Mouse (Mus musculus): ENCODE measurements at regions not wholly inside any gene's neighbourhood (a gene's known extent, or its start where the extent isn't known, plus 50 kb on each side); places are given as distances from the start of the nearest gene placed in this dataset.

GRCm38 (mm10) chr2:137794841-137795240 is 461.5 kb upstream of the Btbd3 start:
- Histone ChIP-seq H3K36me3 (ENCODE audit: control insufficient read depth, insufficient read depth, low read length, poor library complexity, severe bottlenecking) (no peaks in the 10 kb centered on the region), H3K4me3 (ENCODE audit: insufficient read depth in 1 of 2, low read depth in 1 of 2, low read length in 2 of 2, poor library complexity in 1 of 2, severe bottlenecking in 1 of 2) (no peak overlapping the region), H3K9me3 (ENCODE audit: control insufficient read depth, insufficient read depth, low read depth, low read length) (no peaks in the 10 kb centered on the region), H3K27ac (ENCODE audit: insufficient read depth, low read depth, low read length, poor library complexity, severe bottlenecking) (no peak overlapping the region), H3K4me1 (ENCODE audit: control insufficient read depth in 2 of 2, insufficient read depth in 2 of 2, low read length in 2 of 2, poor library complexity in 1 of 2) (no peaks in the 10 kb centered on the region), H3K9ac (ENCODE audit: insufficient read depth, low read depth, low read length, poor library complexity, severe bottlenecking) (no peak overlapping the region)
- TF ChIP-seq ZC3H11A (IDR thresholded peaks at IDR 0.05; ENCODE audit: borderline replicate concordance, low read depth, low read length), result no peak
- TF ChIP-seq CHD2 (IDR thresholded peaks at IDR 0.05; ENCODE audit: low read depth, low read length), result no peak
- TF ChIP-seq MAFK (IDR thresholded peaks at IDR 0.05; ENCODE audit: insufficient read depth, low read depth, low read length), result no peak
- TF ChIP-seq ZNF384 (IDR thresholded peaks at IDR 0.05; ENCODE audit: low read depth, low read length), result no peak
- DNase-seq (ENCODE audit: low read depth, low spot score), result peak; percentile 26
- in situ Hi-C loops (cut with MboI; ENCODE audit: low sequenced_read_pairs in 2 of 2, unreplicated experiment in 2 of 2), result no loop called here

- H3K27ac ChIP-seq (ENCODE audit: insufficient read depth, low read depth, low read length, poor library complexity, severe bottlenecking), result no peak overlapping the region
- H3K4me1 ChIP-seq (ENCODE audit: control insufficient read depth in 2 of 2, insufficient read depth in 2 of 2, low read length in 2 of 2, poor library complexity in 1 of 2), result no peaks in the 10 kb centered on the region
- no peak overlapping the region for H3K4me3 ChIP-seq (ENCODE audit: insufficient read depth in 1 of 2, low read depth in 1 of 2, low read length in 2 of 2, poor library complexity in 1 of 2, severe bottlenecking in 1 of 2)
- in situ Hi-C loops (cut with MboI; ENCODE audit: low sequenced_read_pairs in 2 of 2, unreplicated experiment in 2 of 2), result no loop called here
- TF ChIP-seq ZC3H11A (IDR thresholded peaks at IDR 0.05; ENCODE audit: borderline replicate concordance, low read depth, low read length) (no peak), HCFC1 (IDR thresholded peaks at IDR 0.05; ENCODE audit: borderline replicate concordance, insufficient read depth, low read length) (no peak), CHD2 (IDR thresholded peaks at IDR 0.05; ENCODE audit: low read depth, low read length) (no peak), ZNF384 (IDR thresholded peaks at IDR 0.05; ENCODE audit: low read depth, low read length) (no peak), MAFK (IDR thresholded peaks at IDR 0.05; ENCODE audit: insufficient read depth, low read depth, low read length) (no peak)
- no peaks in the 10 kb centered on the region for H3K36me3 ChIP-seq (ENCODE audit: control insufficient read depth, insufficient read depth, low read length, poor library complexity, severe bottlenecking)
- no peak overlapping the region for H3K9ac ChIP-seq (ENCODE audit: insufficient read depth, low read depth, low read length, poor library complexity, severe bottlenecking)
- no peak for DNase-seq (ENCODE audit: low read depth, low spot score)
- no peaks in the 10 kb centered on the region for H3K9me3 ChIP-seq (ENCODE audit: control insufficient read depth, insufficient read depth, low read depth, low read length)
Observed at GRCm38 (mm10) chr2:137784091-137784490, 472.3 kb upstream of the Btbd3 start.

DNA sequence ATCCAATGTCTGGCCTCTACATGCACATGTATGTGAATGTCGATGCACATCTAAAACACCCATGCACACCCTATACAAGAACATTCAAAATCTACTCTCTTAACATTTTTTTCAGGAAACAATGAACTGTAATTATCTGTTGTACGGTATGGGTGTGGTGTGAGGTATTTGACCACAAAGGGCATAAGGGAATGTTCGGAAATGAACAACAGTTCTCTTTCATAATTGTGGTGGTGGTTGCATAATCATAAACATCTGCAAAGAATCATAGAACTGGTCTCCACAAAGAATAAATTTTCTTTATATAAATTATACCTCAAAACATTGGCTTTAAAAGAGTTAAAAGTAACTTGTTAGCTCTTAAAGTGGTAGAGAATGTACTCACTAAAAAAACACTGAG is 478.9 kb upstream of the Btbd3 start:
- H3K4me1 ChIP-seq (ENCODE audit: control insufficient read depth in 2 of 2, insufficient read depth in 2 of 2, low read length in 2 of 2, poor library complexity in 1 of 2), result no peaks in the 10 kb centered on the region
- no peak overlapping the region for H3K9ac ChIP-seq (ENCODE audit: insufficient read depth, low read depth, low read length, poor library complexity, severe bottlenecking)
- DNase-seq (ENCODE audit: low read depth, low spot score), result no peak
- no peak overlapping the region for H3K4me3 ChIP-seq (ENCODE audit: insufficient read depth in 1 of 2, low read depth in 1 of 2, low read length in 2 of 2, poor library complexity in 1 of 2, severe bottlenecking in 1 of 2)
- H3K9me3 ChIP-seq (ENCODE audit: control insufficient read depth, insufficient read depth, low read depth, low read length), result no peaks in the 10 kb centered on the region
- TF ChIP-seq MAFK (IDR thresholded peaks at IDR 0.05; ENCODE audit: insufficient read depth, low read depth, low read length), result no peak
- no peak for TF ChIP-seq CHD2 (IDR thresholded peaks at IDR 0.05; ENCODE audit: low read depth, low read length)
- no peak for TF ChIP-seq HCFC1 (IDR thresholded peaks at IDR 0.05; ENCODE audit: borderline replicate concordance, insufficient read depth, low read length)
- TF ChIP-seq ZC3H11A (IDR thresholded peaks at IDR 0.05; ENCODE audit: borderline replicate concordance, low read depth, low read length), result no peak
- no peak for TF ChIP-seq ZNF384 (IDR thresholded peaks at IDR 0.05; ENCODE audit: low read depth, low read length)
- no peaks in the 10 kb centered on the region for H3K36me3 ChIP-seq (ENCODE audit: control insufficient read depth, insufficient read depth, low read length, poor library complexity, severe bottlenecking)
- no peak overlapping the region for H3K27ac ChIP-seq (ENCODE audit: insufficient read depth, low read depth, low read length, poor library complexity, severe bottlenecking)
- in situ Hi-C loops (cut with MboI; ENCODE audit: low sequenced_read_pairs in 2 of 2, unreplicated experiment in 2 of 2), result no loop called here

- no peak overlapping the region for H3K9ac ChIP-seq (ENCODE audit: insufficient read depth, low read depth, low read length, poor library complexity, severe bottlenecking)
- no peaks in the 10 kb centered on the region for H3K4me1 ChIP-seq (ENCODE audit: control insufficient read depth in 2 of 2, insufficient read depth in 2 of 2, low read length in 2 of 2, poor library complexity in 1 of 2)
- no peaks in the 10 kb centered on the region for H3K9me3 ChIP-seq (ENCODE audit: control insufficient read depth, insufficient read depth, low read depth, low read length)
- in situ Hi-C loops (cut with MboI; ENCODE audit: low sequenced_read_pairs in 2 of 2, unreplicated experiment in 2 of 2), result no loop called here
- DNase-seq (ENCODE audit: low read depth, low spot score), result no peak
- TF ChIP-seq ZNF384 (IDR thresholded peaks at IDR 0.05; ENCODE audit: low read depth, low read length) (no peak), HCFC1 (IDR thresholded peaks at IDR 0.05; ENCODE audit: borderline replicate concordance, insufficient read depth, low read length) (no peak), ZC3H11A (IDR thresholded peaks at IDR 0.05; ENCODE audit: borderline replicate concordance, low read depth, low read length) (no peak), CHD2 (IDR thresholded peaks at IDR 0.05; ENCODE audit: low read depth, low read length) (no peak), MAFK (IDR thresholded peaks at IDR 0.05; ENCODE audit: insufficient read depth, low read depth, low read length) (no peak)
- H3K4me3 ChIP-seq (ENCODE audit: insufficient read depth in 1 of 2, low read depth in 1 of 2, low read length in 2 of 2, poor library complexity in 1 of 2, severe bottlenecking in 1 of 2), result no peak overlapping the region
- no peaks in the 10 kb centered on the region for H3K36me3 ChIP-seq (ENCODE audit: control insufficient read depth, insufficient read depth, low read length, poor library complexity, severe bottlenecking)
- no peak overlapping the region for H3K27ac ChIP-seq (ENCODE audit: insufficient read depth, low read depth, low read length, poor library complexity, severe bottlenecking)
Observed at GRCm38 (mm10) chr2:137764785-137765184, 491.6 kb upstream of the Btbd3 start.

DNA sequence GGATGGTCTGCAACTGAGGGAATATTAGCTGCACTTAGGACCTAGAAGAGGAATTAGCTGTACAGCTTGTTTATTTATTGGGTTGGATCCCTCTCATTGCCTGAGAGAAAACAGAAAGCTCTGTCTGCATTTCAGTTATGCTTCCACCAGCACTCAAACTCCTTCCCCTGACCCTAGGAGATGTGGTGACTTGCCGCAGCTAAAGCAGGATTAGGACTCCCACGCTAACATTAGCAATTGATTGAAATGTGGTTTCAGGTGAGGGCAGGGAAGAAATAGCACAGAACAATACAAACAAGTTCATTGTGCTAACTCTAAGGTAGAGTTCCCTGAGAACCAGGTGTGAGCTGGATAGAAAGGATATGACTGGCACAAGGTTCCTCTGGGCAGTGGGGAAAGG is 496.9 kb upstream of the Btbd3 start:
- no peak overlapping the region for H3K27ac ChIP-seq (ENCODE audit: insufficient read depth, low read depth, low read length, poor library complexity, severe bottlenecking)
- no peak for DNase-seq (ENCODE audit: low read depth, low spot score)
- no peak overlapping the region for H3K4me3 ChIP-seq (ENCODE audit: insufficient read depth in 1 of 2, low read depth in 1 of 2, low read length in 2 of 2, poor library complexity in 1 of 2, severe bottlenecking in 1 of 2)
- no peaks in the 10 kb centered on the region for H3K36me3 ChIP-seq (ENCODE audit: control insufficient read depth, insufficient read depth, low read length, poor library complexity, severe bottlenecking)
- H3K4me1 ChIP-seq (ENCODE audit: control insufficient read depth in 2 of 2, insufficient read depth in 2 of 2, low read length in 2 of 2, poor library complexity in 1 of 2), result no peaks in the 10 kb centered on the region
- no peak overlapping the region for H3K9ac ChIP-seq (ENCODE audit: insufficient read depth, low read depth, low read length, poor library complexity, severe bottlenecking)
- in situ Hi-C loops (cut with MboI; ENCODE audit: low sequenced_read_pairs in 2 of 2, unreplicated experiment in 2 of 2), result no loop called here
- TF ChIP-seq MAFK (IDR thresholded peaks at IDR 0.05; ENCODE audit: insufficient read depth, low read depth, low read length) (no peak), ZNF384 (IDR thresholded peaks at IDR 0.05; ENCODE audit: low read depth, low read length) (no peak), HCFC1 (IDR thresholded peaks at IDR 0.05; ENCODE audit: borderline replicate concordance, insufficient read depth, low read length) (no peak), CHD2 (IDR thresholded peaks at IDR 0.05; ENCODE audit: low read depth, low read length) (no peak), ZC3H11A (IDR thresholded peaks at IDR 0.05; ENCODE audit: borderline replicate concordance, low read depth, low read length) (no peak)
- H3K9me3 ChIP-seq (ENCODE audit: control insufficient read depth, insufficient read depth, low read depth, low read length), result no peaks in the 10 kb centered on the region

All from ES-E14 (cell line).